ENCODE assay signal across 19 mouse cellular contexts in the genomic region with DNA sequence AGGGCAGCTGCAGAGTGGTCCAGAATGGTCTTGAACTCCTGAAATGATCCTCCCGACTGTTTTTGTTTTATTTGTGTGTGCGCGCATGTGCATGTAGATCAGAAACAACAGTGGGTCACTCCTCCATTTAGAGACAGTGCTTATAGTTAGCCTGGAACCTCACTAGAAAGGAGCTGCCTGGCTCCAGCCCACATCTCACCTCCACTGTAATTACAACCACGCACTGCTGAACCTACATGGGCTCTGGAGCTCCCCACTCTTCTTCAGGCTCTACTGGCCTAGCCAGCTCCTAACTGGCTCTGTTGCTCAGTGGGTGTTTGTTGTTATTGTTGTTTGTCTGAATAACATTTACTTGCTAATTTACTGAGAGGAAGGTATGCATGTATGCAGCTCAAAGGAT. TPM values are rescaled to one million over a fixed set of nuclear protein-coding genes. Genes with fewer than 3 reads are reported as not detected.
DNase-seq lines count a peak whose midpoint lies in the region; TF ChIP-seq lines count a peak whose summit lies in the region.
"Had no signal": no experiment of that assay in that cellular context is flagged by ENCODE, and none has a peak within 500 bp of the region (broad histone marks: within the 10 kb centered on the region; RNA-seq: fewer than 3 reads in every experiment).

No protein-coding gene starts in this region.

- H3K4me3 ChIP-seq in bone marrow macrophage, adult 2 months (ENCODE audit: insufficient read depth, low read length) = no peak overlapping the region
- H3K4me3 ChIP-seq in left cerebral cortex, adult 2 months = no peak overlapping the region
- H3K4me3 ChIP-seq in layer of hippocampus, adult 2 months = no peak overlapping the region
- H3K4me3 ChIP-seq: embryonic facial prominence, embryonic 10.5 days; embryonic facial prominence, embryonic 12.5 days; forebrain, embryonic 13.5 days; forebrain, embryonic 15.5 days had no signal

- TF ChIP-seq POLR2A in bone marrow macrophage, adult 2 months (IDR thresholded peaks at IDR 0.05; ENCODE audit: borderline replicate concordance, low read depth, low read length) = no peak

- TF ChIP-seq CTCF in bone marrow macrophage, adult 2 months (IDR thresholded peaks at IDR 0.05; ENCODE audit: low read depth, low read length) = no peak
- no peak for TF ChIP-seq CTCF in left cerebral cortex, adult 2 months (IDR thresholded peaks at IDR 0.05)
- no peak for TF ChIP-seq CTCF in layer of hippocampus, adult 2 months (conservative IDR thresholded peaks at IDR 0.05)

- peak; percentile 29 to 39 for DNase-seq in frontal cortex, postnatal 36 days (ENCODE audit: low spot score in 2 of 2)
- no peak for DNase-seq in frontal cortex, postnatal 25 days (ENCODE audit: low spot score in 2 of 2)
- peak; percentile 36 for DNase-seq in brain, adult 2 months (ENCODE audit: low read depth, low spot score)
- DNase-seq in left cerebral cortex, adult 2 months (ENCODE audit: extremely low spot score in 1 of 2, low spot score in 2 of 2) = no peak
- no peak for DNase-seq in layer of hippocampus, adult 2 months (ENCODE audit: low spot score in 2 of 2)
- DNase-seq: adrenal gland, adult 8-10 months; adrenal gland, postnatal 14 days; adrenal gland, postnatal 36 days; cerebellum, adult 11-12 months; cerebellum, adult 2 months; cerebellum, adult 9-10 months; cerebellum, postnatal 10 days; cerebellum, postnatal 25 days; forebrain, postnatal 0 days had no signal

- peaks cover 45% of the 10 kb centered on the region for H3K4me1 ChIP-seq in bone marrow macrophage, adult 2 months (ENCODE audit: control insufficient read depth, insufficient read depth, low read length)
- H3K4me1 ChIP-seq: forebrain, embryonic 15.5 days had no signal

- intact Hi-C loops in left cerebral cortex, adult 2 months (cut with DNase I) = no loop called here

- H3K27ac ChIP-seq in bone marrow macrophage, adult 2 months (ENCODE audit: insufficient read depth, low read depth, low read length) = peak overlapping the region; percentile 2; the same call in 1 of the 2 replicates
- H3K27ac ChIP-seq in left cerebral cortex, adult 2 months = no peak overlapping the region
- no peak overlapping the region for H3K27ac ChIP-seq in layer of hippocampus, adult 2 months
- H3K27ac ChIP-seq: embryonic facial prominence, embryonic 10.5 days; embryonic facial prominence, embryonic 12.5 days; forebrain, embryonic 13.5 days; forebrain, embryonic 15.5 days had no signal

RNA-seq across cellular contexts. Expression of a gene that starts 7.3 kb away (rescaled TPM):
- polyA plus RNA-seq in bone marrow macrophage, adult 2 months (2012; ENCODE audit: insufficient read depth, insufficient read length, missing spikeins) = 488 and 518 TPM in 2 replicates
- 10 to 100 TPM; 14.9 to 20.1 TPM for total RNA-seq in left cerebral cortex, adult 2 months (2021)
- 10 to 100 TPM; 20.0 to 24.9 TPM for total RNA-seq in layer of hippocampus, adult 2 months (2021)

RNA-seq across cellular contexts. Expression of a gene that starts 13.0 kb away (rescaled TPM):
- 80.5 and 85.1 TPM in 2 replicates for polyA plus RNA-seq in bone marrow macrophage, adult 2 months (2012; ENCODE audit: insufficient read depth, insufficient read length, missing spikeins)
- 100 to 1,000 TPM; 129 to 133 TPM for total RNA-seq in left cerebral cortex, adult 2 months (2021)
- total RNA-seq in layer of hippocampus, adult 2 months (2021) = 100 to 1,000 TPM; 125 to 142 TPM

RNA-seq across cellular contexts. Expression of a gene that starts 30.0 kb away (rescaled TPM):
- polyA plus RNA-seq in bone marrow macrophage, adult 2 months (2012; ENCODE audit: insufficient read depth, insufficient read length, missing spikeins) = 83.9 and 85.6 TPM in 2 replicates
- total RNA-seq in left cerebral cortex, adult 2 months (2021) = 1 to 10 TPM; 2.3 to 3.3 TPM
- total RNA-seq in layer of hippocampus, adult 2 months (2021) = 1 to 10 TPM; 2.2 to 2.4 TPM

RNA-seq across cellular contexts. Expression of a gene that starts 35.4 kb away (rescaled TPM):
- polyA plus RNA-seq in bone marrow macrophage, adult 2 months (2012; ENCODE audit: insufficient read depth, insufficient read length, missing spikeins) = 1,272 and 1,428 TPM in 2 replicates
- 10 to 100 TPM; 12.9 to 16.3 TPM for total RNA-seq in left cerebral cortex, adult 2 months (2021)
- total RNA-seq in layer of hippocampus, adult 2 months (2021) = 10 to 100 TPM; 11.4 to 16.1 TPM

RNA-seq across cellular contexts. Expression of a gene that starts 48.0 kb away (rescaled TPM):
- polyA plus RNA-seq in bone marrow macrophage, adult 2 months (2012; ENCODE audit: insufficient read depth, insufficient read length, missing spikeins) = 22.0 and 22.5 TPM in 2 replicates
- total RNA-seq in left cerebral cortex, adult 2 months (2021) = 100 to 1,000 TPM in 1 of 2 experiments, 10 to 100 TPM in 1; 96.7 to 120 TPM
- total RNA-seq in layer of hippocampus, adult 2 months (2021) = 100 to 1,000 TPM in 1 of 2 experiments, 10 to 100 TPM in 1; 87.2 to 109 TPM

Comparison
In these comparisons a context has a peak if more than half of its experiments do, and no peak if none do; other contexts are left out.
1. DNase-seq: peak in frontal cortex, postnatal 36 days (2 of 2) and brain, adult 2 months (single experiment); none in frontal cortex, postnatal 25 days (0 of 2), left cerebral cortex, adult 2 months (0 of 2) and layer of hippocampus, adult 2 months (0 of 2).